Mouse (Mus musculus): Measurements from ENCODE around the gene Rabep1.

DNA sequence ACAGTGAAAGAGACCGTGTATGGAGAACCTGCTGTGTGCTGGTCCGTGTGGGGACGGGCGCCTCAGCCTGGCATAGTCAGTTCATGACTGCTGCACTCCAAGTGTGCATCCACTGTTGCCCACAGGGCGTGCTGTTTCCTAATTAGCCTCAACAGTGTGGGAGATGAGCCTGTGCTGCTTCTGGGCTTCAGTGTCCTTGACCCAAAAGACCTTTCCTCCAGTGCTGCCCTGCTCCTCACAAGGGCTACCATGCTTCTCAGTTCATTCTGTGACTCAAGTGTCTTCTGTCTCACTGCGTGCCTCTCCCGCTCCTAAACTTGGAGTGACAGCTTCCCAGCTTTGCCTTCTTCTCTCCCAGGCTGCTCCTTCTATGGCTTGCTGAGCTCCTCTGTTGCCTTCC, 90.7 kb downstream of the Rabep1 start:
- TF ChIP-seq CTCF (IDR thresholded peaks at IDR 0.05; ENCODE audit: control insufficient read depth, insufficient read depth, insufficient read length) (no peak), USF1 (IDR thresholded peaks at IDR 0.05; ENCODE audit: low read depth) (no peak), MYOG (IDR thresholded peaks at IDR 0.05; ENCODE audit: control insufficient read depth, extremely low read depth, insufficient read length) (no peak), MAX (IDR thresholded peaks at IDR 0.05) (no peak), MYOD1 (IDR thresholded peaks at IDR 0.05; ENCODE audit: control insufficient read depth, insufficient read length, low read depth) (no peak), FOSL1 (IDR thresholded peaks at IDR 0.05; ENCODE audit: insufficient read depth, low read length, poor library complexity, severe bottlenecking) (no peak), CEBPB (IDR thresholded peaks at IDR 0.05; ENCODE audit: low read depth) (no peak)
